Mouse (Mus musculus) neural tube, embryonic 12.5 days (tissue): ENCODE measurements around the gene Ephb1. TPM values are rescaled to one million over a fixed set of nuclear protein-coding genes. Genes with fewer than 3 reads are reported as not detected.

Source experiments
- ATAC-seq: fragments of 200-750 bp; cut with Nextera tagmentation; 2 replicates; pipeline ENCODE4 v1.8.0; 2017; ENCODE audit warnings: low read depth, mild to moderate bottlenecking, moderate TSS enrichment, moderate library complexity; ENCODE audit not compliant: low FRiP score
- H3K27ac ChIP-seq: fragments of 300-500 bp; sonication (generic); 2 replicates; pipeline ENCODE4 v1.5.1; 2016
- H3K27me3 ChIP-seq: fragments of 300-500 bp; sonication (generic); replicated peaks from 2 replicates; pipeline ENCODE4 v1.6.1; 2016; ENCODE audit warnings: mild to moderate bottlenecking
- H3K36me3 ChIP-seq: fragments of 300-500 bp; sonication (generic); 2 replicates; pipeline ENCODE4 v1.6.1; 2016; ENCODE audit warnings: mild to moderate bottlenecking
- H3K4me1 ChIP-seq: fragments of 300-500 bp; sonication (generic); 2 replicates; pipeline ENCODE4 v1.6.1; 2016
- H3K4me2 ChIP-seq: fragments of 300-500 bp; sonication (generic); replicated peaks from 2 replicates; pipeline ENCODE4 v1.6.1; 2016; ENCODE audit warnings: mild to moderate bottlenecking
- H3K4me3 ChIP-seq: fragments of 300-500 bp; sonication (generic); 2 replicates; pipeline ENCODE4 v1.5.1; 2016
- H3K9ac ChIP-seq: fragments of 300-500 bp; sonication (generic); 2 replicates; pipeline ENCODE4 v1.6.1; 2016; ENCODE audit warnings: mild to moderate bottlenecking
- H3K9me3 ChIP-seq: fragments of 300-500 bp; sonication (generic); 2 replicates; pipeline ENCODE4 v1.6.1; 2016; ENCODE audit warnings: mild to moderate bottlenecking
- WGBS: fragments of 180-500 bp; shearing (Covaris S2); methylation state at CpG from one replicate; pipeline ENCODE4 v1.1.7; 2016; 5-methylcytosine and 5-hydroxymethylcytosine counted together
- polyA plus RNA-seq: library from polyadenylated mRNA; unstranded; fragments of >200 nt; fragmentation: Nextera tagmentation; extraction: Ambion mirVana; gene quantifications from 2 replicates; pipeline ENCODE4 v1.2.1, GENCODE M21; 2016

The Ephb1 gene
- polyA plus RNA-seq, 1 experiment from 2014 or later = 21.2 TPM

- no peak for ATAC-seq
- H3K27me3 ChIP-seq = no peaks in the 10 kb centered on the region
Observed at GRCm38 (mm10) chr9:101981161-101981560, 373.3 kb downstream of the Ephb1 start.

DNA sequence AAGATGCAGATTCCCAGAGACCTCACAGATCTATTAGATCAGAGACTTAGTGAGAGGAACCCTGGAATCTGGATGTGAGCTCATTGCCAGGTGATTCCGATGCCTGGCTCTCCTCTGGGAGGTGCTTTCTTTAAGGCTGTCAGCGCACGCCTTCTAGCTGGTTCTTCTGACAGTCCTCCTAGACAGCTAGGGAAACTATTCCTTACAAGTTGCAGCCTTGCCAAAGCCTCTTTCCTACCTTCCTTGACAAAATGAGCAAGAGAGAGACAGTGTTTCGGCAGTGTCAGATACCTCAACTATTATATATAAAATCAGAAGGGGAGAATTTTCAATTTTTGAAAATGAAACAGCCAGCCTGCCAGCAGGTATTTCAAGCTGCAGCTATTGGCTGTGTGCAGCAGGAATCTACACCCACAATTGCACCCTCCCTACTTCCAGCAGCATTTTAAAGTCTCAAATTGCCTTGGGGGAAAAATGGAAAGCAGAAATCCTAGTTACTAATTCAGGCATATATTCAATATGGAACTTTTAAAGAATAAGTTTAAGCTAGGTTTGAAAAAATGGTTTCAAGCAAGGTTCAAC is 377.5 kb downstream of the Ephb1 start:
- Histone ChIP-seq H3K4me3 (no peak overlapping the region), H3K27me3 (no peaks in the 10 kb centered on the region), H3K4me1 (no peaks in the 10 kb centered on the region), H3K9me3 (no peaks in the 10 kb centered on the region), H3K36me3 (no peaks in the 10 kb centered on the region), H3K9ac (no peak overlapping the region), H3K27ac (no peak overlapping the region), H3K4me2 (no peak overlapping the region)
- no peak for ATAC-seq
- 97% methylated on average over 4 of the region's 4 CpGs for WGBS

More at GRCm38 (mm10) chr9:101981161-101981560, 373.3 kb downstream of the Ephb1 start:
- Histone ChIP-seq H3K9ac (no peak overlapping the region), H3K36me3 (no peaks in the 10 kb centered on the region), H3K9me3 (no peaks in the 10 kb centered on the region), H3K4me2 (no peak overlapping the region), H3K4me3 (no peak overlapping the region), H3K4me1 (no peaks in the 10 kb centered on the region), H3K27ac (no peak overlapping the region)
- 75% methylated on average over 2 of the region's 2 CpGs for WGBS

DNA sequence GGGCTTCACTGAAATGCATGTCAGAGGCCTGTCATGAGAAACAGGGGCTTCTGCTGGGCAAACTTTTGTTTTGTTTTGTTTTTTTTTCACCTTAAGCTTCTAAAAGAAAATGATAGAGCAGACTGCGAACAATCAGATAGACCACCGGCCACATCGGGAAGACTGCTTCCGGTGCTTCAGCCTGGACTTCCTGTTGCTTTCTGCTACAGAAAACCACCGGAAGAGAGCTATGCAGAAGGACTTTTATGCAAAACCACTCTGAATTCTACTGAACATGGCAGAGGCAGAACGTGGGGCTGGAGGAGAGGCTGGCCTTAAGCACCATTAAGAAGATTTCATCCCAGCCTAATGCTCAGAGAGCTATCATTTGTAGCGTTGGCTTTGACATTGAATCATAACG is 382.2 kb downstream of the Ephb1 start:
- no peak for ATAC-seq
- Histone ChIP-seq H3K9ac (no peak overlapping the region), H3K27me3 (no peaks in the 10 kb centered on the region), H3K4me1 (no peaks in the 10 kb centered on the region), H3K27ac (no peak overlapping the region), H3K4me2 (no peak overlapping the region), H3K9me3 (no peaks in the 10 kb centered on the region), H3K36me3 (no peaks in the 10 kb centered on the region), H3K4me3 (no peak overlapping the region)
- 80% methylated on average over 8 of the region's 8 CpGs for WGBS

DNA sequence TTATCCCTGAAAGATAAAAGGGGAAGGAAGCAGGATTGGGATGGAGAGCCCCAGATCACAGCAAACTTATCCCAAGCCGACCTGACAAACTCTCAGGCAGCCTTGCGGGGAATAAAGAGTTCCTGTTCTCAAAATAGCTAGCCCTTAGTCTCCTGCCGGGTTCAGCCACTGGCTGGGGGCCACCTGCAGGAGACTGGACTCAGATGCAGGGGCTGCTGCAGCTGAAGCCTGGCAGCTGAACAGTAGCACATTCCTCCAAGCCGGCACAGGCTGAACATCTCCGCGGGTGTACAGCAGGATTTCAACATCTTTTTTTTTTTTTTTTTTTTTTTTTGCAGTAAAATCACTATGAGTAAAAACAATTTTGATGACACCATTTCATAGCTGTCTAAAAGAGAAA is 382.7 kb downstream of the Ephb1 start:
- 34% methylated on average over 6 of the region's 6 CpGs for WGBS
- Histone ChIP-seq H3K9ac (no peak overlapping the region), H3K27me3 (no peaks in the 10 kb centered on the region), H3K36me3 (no peaks in the 10 kb centered on the region), H3K4me2 (no peak overlapping the region), H3K4me3 (no peak overlapping the region), H3K9me3 (no peaks in the 10 kb centered on the region), H3K4me1 (no peaks in the 10 kb centered on the region), H3K27ac (no peak overlapping the region)
- ATAC-seq = no peak

DNA sequence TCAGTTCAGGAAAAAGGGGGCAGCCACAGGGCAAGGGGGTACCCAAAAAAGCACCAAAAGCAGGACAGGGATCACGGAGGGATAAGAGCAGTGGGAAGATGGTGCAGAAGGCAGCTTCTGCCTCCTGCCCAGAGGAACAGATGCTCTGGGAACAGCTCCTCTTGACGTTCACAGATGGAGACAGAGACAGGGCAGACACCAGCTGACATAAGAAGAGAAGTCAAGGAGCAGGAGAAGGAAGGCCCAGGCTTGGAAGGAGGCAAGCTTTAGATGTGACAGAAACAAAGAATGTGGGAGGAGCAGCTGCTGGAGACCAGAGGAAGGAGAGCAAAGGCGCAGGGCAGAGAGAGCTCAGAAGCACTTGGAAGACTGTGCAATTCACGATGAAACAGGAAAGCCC is 398.3 kb downstream of the Ephb1 start:
- no peaks in the 10 kb centered on the region for H3K9me3 ChIP-seq
- no peaks in the 10 kb centered on the region for H3K36me3 ChIP-seq
- H3K4me3 ChIP-seq = no peak overlapping the region
- ATAC-seq = no peak
- no peak overlapping the region for H3K9ac ChIP-seq
- H3K4me1 ChIP-seq = no peaks in the 10 kb centered on the region
- WGBS = 38% methylated on average over 4 of the region's 4 CpGs
- no peak overlapping the region for H3K27ac ChIP-seq
- no peaks in the 10 kb centered on the region for H3K27me3 ChIP-seq
- no peak overlapping the region for H3K4me2 ChIP-seq

GRCm38 (mm10) chr9:101954529-101954928 is 400.0 kb downstream of the Ephb1 start:
- no peaks in the 10 kb centered on the region for H3K36me3 ChIP-seq
- H3K9me3 ChIP-seq = no peaks in the 10 kb centered on the region
- no peak overlapping the region for H3K4me2 ChIP-seq
- no peak overlapping the region for H3K9ac ChIP-seq
- no peaks in the 10 kb centered on the region for H3K27me3 ChIP-seq
- no peak for ATAC-seq
- H3K4me3 ChIP-seq = no peak overlapping the region
- H3K4me1 ChIP-seq = peaks cover 7% of the 10 kb centered on the region; the same call in 1 of the 2 replicates
- 82% methylated on average over 4 of the region's 4 CpGs for WGBS
- H3K27ac ChIP-seq = no peak overlapping the region

GRCm38 (mm10) chr9:101950101-101950500 is 404.4 kb downstream of the Ephb1 start:
- H3K36me3 ChIP-seq = no peaks in the 10 kb centered on the region
- no peak overlapping the region; the same call in 1 of the 2 replicates for H3K9ac ChIP-seq
- ATAC-seq = no peak
- no peak overlapping the region for H3K4me2 ChIP-seq
- H3K4me1 ChIP-seq = peaks cover 7% of the 10 kb centered on the region; the same call in 1 of the 2 replicates
- no peaks in the 10 kb centered on the region for H3K27me3 ChIP-seq
- no peaks in the 10 kb centered on the region for H3K9me3 ChIP-seq
- no peak overlapping the region for H3K27ac ChIP-seq
- WGBS = 13% methylated on average over 3 of the region's 3 CpGs
- no peak overlapping the region for H3K4me3 ChIP-seq

DNA sequence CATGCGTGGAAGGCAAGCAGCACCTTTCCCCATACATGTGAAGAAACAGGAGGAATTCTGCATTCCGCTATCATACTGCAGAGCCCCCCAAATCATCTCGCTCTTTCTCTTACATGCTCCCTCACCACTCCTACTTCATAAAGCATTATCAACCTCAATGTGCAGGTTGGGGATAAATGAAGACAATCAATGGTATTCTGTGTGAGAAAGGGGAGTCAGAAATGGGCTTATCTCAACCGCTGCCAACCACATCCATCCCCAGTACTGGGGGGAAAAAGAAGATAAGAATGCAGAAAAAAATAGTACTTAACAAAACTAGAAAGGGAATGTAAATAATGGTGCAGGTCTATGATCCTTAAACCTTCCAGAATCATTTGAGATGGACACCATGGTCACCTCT is 408.7 kb downstream of the Ephb1 start:
- no peak overlapping the region for H3K4me2 ChIP-seq
- H3K36me3 ChIP-seq = no peaks in the 10 kb centered on the region
- no peak overlapping the region for H3K27ac ChIP-seq
- no peaks in the 10 kb centered on the region for H3K27me3 ChIP-seq
- H3K4me3 ChIP-seq = no peak overlapping the region
- WGBS = 92% methylated on average over 4 of the region's 4 CpGs
- no peak for ATAC-seq
- H3K9ac ChIP-seq = no peak overlapping the region
- H3K4me1 ChIP-seq = peaks cover 7% of the 10 kb centered on the region; the same call in 1 of the 2 replicates
- no peaks in the 10 kb centered on the region for H3K9me3 ChIP-seq

- ATAC-seq = no peak
- WGBS = 35% methylated on average over 7 of the region's 7 CpGs
- no peak overlapping the region for H3K27ac ChIP-seq
- H3K9me3 ChIP-seq = no peaks in the 10 kb centered on the region
- H3K27me3 ChIP-seq = no peaks in the 10 kb centered on the region
- H3K4me2 ChIP-seq = no peak overlapping the region
- H3K36me3 ChIP-seq = no peaks in the 10 kb centered on the region
- H3K4me3 ChIP-seq = no peak overlapping the region
- peaks cover 6% of the 10 kb centered on the region; the same call in 1 of the 2 replicates for H3K4me1 ChIP-seq
- H3K9ac ChIP-seq = no peak overlapping the region
Observed at GRCm38 (mm10) chr9:101945326-101945725, 409.2 kb downstream of the Ephb1 start.

DNA sequence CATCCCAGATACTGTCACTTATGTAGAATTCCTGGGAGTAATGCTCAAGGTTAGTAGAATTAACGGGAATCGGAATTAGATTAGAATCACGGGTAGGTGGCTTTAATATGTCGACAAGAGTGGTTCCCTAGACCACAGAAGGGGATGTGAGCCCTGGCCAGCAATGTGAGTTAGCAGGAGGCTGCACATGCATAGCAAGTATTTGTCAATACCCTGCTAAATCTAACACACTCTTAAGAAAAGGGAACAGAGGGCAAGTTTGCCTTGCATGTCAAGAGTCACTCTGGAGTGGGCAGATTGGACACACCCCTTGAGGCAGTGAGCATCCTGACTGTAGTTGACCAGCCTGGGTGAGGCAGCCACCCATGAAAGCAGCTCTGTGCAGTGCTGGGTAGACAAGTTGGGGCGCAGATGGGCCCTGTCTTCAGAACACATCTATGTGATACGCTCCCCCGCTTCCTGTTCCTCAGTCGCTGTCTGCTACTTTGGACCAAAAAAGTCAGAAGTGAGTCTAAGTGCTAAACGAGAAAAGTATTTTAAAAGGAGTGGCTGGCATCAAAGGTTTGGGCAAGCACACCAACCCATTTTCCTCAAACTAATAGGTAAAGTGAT is 412.3 kb downstream of the Ephb1 start:
- Histone ChIP-seq H3K4me1 (no peaks in the 10 kb centered on the region), H3K9ac (no peak overlapping the region), H3K9me3 (no peaks in the 10 kb centered on the region), H3K4me3 (no peak overlapping the region), H3K27me3 (no peaks in the 10 kb centered on the region), H3K36me3 (no peaks in the 10 kb centered on the region), H3K4me2 (no peak overlapping the region), H3K27ac (no peak overlapping the region)
- no peak for ATAC-seq
- WGBS = 85% methylated on average over 9 of the region's 9 CpGs

DNA sequence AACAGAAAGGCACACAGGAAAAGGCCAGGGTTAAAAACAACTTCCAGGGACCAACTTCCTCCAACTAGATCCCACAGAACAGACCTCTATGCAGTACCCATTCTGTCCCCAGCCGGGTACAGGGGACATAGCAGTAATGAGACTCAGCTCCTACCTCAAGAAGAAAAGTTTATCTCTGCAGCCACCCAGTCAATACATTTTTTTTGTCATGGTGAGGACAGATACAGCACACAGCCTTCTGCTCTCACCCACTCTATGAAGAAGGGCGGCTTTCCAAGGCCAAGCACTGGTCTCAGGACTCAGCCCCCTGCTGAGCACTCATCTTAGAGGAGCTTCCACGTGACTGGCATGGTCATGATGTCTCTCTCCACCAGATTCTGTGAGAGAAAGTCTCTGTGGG is 414.3 kb downstream of the Ephb1 start:
- WGBS = 75% methylated on average over 3 of the region's 3 CpGs
- Histone ChIP-seq H3K4me2 (no peak overlapping the region), H3K4me1 (0 out of 2 replicates have a peak, but pooled peaks cover under 1% of the 10 kb centered on the region), H3K27me3 (no peaks in the 10 kb centered on the region), H3K36me3 (no peaks in the 10 kb centered on the region), H3K9me3 (no peaks in the 10 kb centered on the region), H3K9ac (no peak overlapping the region), H3K4me3 (no peak overlapping the region), H3K27ac (no peak overlapping the region)
- ATAC-seq = no peak

- Histone ChIP-seq H3K9me3 (no peaks in the 10 kb centered on the region), H3K9ac (no peak overlapping the region), H3K27ac (no peak overlapping the region), H3K27me3 (no peaks in the 10 kb centered on the region), H3K4me2 (no peak overlapping the region), H3K4me3 (no peak overlapping the region), H3K4me1 (peaks cover 8% of the 10 kb centered on the region), H3K36me3 (no peaks in the 10 kb centered on the region)
- peak; percentile 37; the same call in 1 of the 2 replicates for ATAC-seq
- 61% methylated on average over 5 of the region's 5 CpGs for WGBS
Observed at GRCm38 (mm10) chr9:101939006-101939405, 415.5 kb downstream of the Ephb1 start.

DNA sequence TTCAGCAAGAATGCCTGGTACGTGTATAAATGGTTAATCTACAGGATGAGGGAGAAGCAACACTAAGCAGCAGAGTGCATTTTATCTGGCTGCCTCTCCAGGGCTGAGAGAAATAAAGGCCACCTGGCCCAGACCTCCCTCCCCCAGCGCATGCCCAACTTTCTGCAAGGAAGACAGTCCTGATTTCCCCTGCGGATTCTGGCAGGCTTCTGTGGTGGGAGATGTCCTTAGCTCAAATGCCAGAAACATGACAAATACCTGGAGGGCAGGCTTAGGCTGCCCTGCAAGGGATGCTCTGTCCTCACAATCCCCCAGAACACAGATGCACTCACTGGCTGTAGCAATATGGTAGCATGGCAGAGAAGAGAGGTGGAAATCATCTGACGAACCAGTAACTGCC is 416.4 kb downstream of the Ephb1 start:
- WGBS = 84% methylated on average over 4 of the region's 4 CpGs
- Histone ChIP-seq H3K9me3 (no peaks in the 10 kb centered on the region), H3K4me3 (no peak overlapping the region), H3K4me1 (peaks cover 8% of the 10 kb centered on the region), H3K27ac (no peak overlapping the region), H3K36me3 (no peaks in the 10 kb centered on the region), H3K27me3 (no peaks in the 10 kb centered on the region), H3K9ac (no peak overlapping the region), H3K4me2 (no peak overlapping the region)
- no peak for ATAC-seq
